Mouse (Mus musculus): ENCODE results near the gene Orm1.
A peak's percentile ranks its signal among the peaks of the same experiment; 100 is the strongest.
"Not testable (repeated sequence)": the region's sequence is repeated elsewhere in the genome, so short reads cannot be mapped to it uniquely, and the experiment has no call there.

DNA sequence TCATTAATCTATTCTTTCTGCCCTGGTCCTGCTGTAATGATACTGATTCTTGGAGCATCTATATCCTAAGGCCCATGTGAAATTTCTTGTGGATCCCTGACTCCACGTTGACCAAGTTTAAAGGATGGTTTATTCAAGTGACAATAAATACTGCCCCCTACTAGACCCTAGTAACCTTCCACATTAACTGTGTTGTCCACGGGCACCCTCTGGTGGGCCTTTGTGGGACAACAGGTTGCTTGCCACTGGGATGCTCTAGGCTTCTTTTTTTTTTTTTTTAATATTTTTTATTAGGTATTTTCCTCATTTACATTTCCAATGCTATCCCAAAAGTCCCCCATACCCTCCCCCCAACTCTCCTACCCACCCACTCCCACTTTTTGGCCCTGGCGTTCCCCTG, 24.8 kb upstream of the Orm1 start:
- TF ChIP-seq USF2 (conservative IDR thresholded peaks at IDR 0.05; ENCODE audit: low read depth, low read length); PAX5 (IDR thresholded peaks at IDR 0.05; ENCODE audit: low read length); JUN (IDR thresholded peaks at IDR 0.05; ENCODE audit: insufficient read depth, low read depth, low read length): not testable (repeated sequence)
- TF ChIP-seq CTCF (conservative IDR thresholded peaks at IDR 0.05 in 1 of 2, IDR thresholded peaks at IDR 0.05 in 1 of 2; ENCODE audit: low read depth in 2 of 2, low read length in 2 of 2): peak; percentile 19 to 85; a peak in 3 of 4 replicates

Measured in CH12.LX (cell line).